Mouse (Mus musculus) kidney, postnatal 10 days (tissue): ENCODE measurements around the gene 1700001J03Rik.
"Not testable (repeated sequence)": the region's sequence is repeated elsewhere in the genome, so short reads cannot be mapped to it uniquely, and the experiment has no call there.

Source experiments
- DNase-seq: peaks from one replicate; pipeline ENCODE4 v3.0.0; 2021; ENCODE audit warnings: mixed read lengths

1700001J03Rik gene

GRCm38 (mm10) chr5:146187441-146187840, 2.3 kb upstream of the 1700001J03Rik start:
- DNase-seq: peak; percentile 80

GRCm38 (mm10) chr5:146172744-146173143, 12.4 kb downstream of the 1700001J03Rik start:
- peak; percentile 57 for DNase-seq

GRCm38 (mm10) chr5:146170621-146171020, 14.5 kb downstream of the 1700001J03Rik start, which contains the start of gene Gm6309:
TSS of gene Gm6309 (minus strand) at chr5:146170721.
- DNase-seq: not testable (repeated sequence)

- not testable (repeated sequence) for DNase-seq
These were observed 24.7 kb downstream of the 1700001J03Rik start, which contains the start of gene Gm5565 for GRCm38 (mm10) chr5:146160439-146160838. TSS of gene Gm5565 (minus strand) at chr5:146160539.

- DNase-seq: not testable (repeated sequence)
These were observed 26.8 kb downstream of the 1700001J03Rik start for GRCm38 (mm10) chr5:146158326-146158725.

GRCm38 (mm10) chr5:146150454-146150853, 34.6 kb downstream of the 1700001J03Rik start:
- no peak for DNase-seq

- DNase-seq: no peak
These were observed 37.2 kb downstream of the 1700001J03Rik start for GRCm38 (mm10) chr5:146147903-146148302.
